Mouse (Mus musculus) testis, adult 2 months (tissue): ENCODE results near the gene Unk.

Experiments used
- CTCF ChIP-seq: fragments of 200-500 bp; IDR thresholded peaks from 2 replicates; pipeline ENCODE4 v1.5.1; 2012; ENCODE audit warnings: low read depth, mild to moderate bottlenecking, inconsistent platforms, low read length, moderate library complexity; ENCODE audit not compliant: control insufficient read depth, insufficient read depth, insufficient replicate concordance
- POLR2A ChIP-seq: fragments of 200-500 bp; IDR thresholded peaks from 2 replicates; pipeline ENCODE4 v1.6.1; 2012; ENCODE audit warnings: low read depth, mild to moderate bottlenecking, inconsistent platforms, low read length, moderate library complexity; ENCODE audit not compliant: control insufficient read depth

DNA sequence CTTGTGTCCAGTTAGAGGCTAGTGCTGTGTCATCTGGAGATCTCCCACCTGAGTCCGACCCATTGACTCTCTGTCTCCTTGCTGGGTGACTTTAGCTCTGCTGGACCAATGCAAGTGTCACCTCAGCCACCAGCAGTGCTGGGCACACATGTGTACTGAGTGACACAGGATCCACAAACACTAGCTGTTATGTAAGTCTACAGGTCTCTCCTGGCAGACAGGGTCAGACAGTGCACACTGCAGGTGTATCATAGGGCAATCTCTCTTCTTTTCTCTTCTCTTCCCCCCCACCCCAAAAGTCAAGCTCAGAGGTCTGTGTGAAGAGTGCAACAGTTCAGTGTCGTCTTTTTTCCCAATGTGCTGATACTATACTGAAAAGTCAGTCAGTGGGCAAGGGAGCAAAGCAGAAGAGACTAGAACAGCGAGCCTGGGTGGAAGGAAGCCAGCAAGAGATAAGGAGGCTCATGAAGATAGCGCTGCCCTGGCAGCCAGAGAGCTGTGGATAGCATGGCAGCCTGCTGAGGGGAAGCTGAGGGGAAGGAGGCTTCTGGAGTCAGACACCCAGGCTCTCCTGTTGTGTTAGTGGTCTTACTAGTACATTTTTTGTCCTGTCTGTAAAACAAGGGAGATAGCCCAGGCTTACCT is 27.2 kb downstream of the Unk start:
- TF ChIP-seq CTCF (no peak), POLR2A (no peak)
